Mouse (Mus musculus) forebrain, embryonic 12.5 days (tissue): ENCODE results near the gene Sacm1l. TPM values are rescaled to one million over a fixed set of nuclear protein-coding genes. Genes with fewer than 3 reads are reported as not detected.
A peak's percentile ranks its signal among the peaks of the same experiment; 100 is the strongest.

ENCODE experiments used
- ATAC-seq: fragments of 200-750 bp; cut with Nextera tagmentation; 2 replicates; pipeline ENCODE4 v1.8.0; 2017; ENCODE audit warnings: moderate TSS enrichment; ENCODE audit not compliant: low FRiP score
- H3K27ac ChIP-seq: fragments of 300-500 bp; sonication (generic); 2 replicates; pipeline ENCODE4 v1.5.1; 2016; ENCODE audit warnings: mild to moderate bottlenecking
- H3K27me3 ChIP-seq: fragments of 300-500 bp; sonication (generic); 2 replicates; pipeline ENCODE4 v1.6.1; 2016; ENCODE audit warnings: mild to moderate bottlenecking
- H3K36me3 ChIP-seq: fragments of 300-500 bp; sonication (generic); replicated peaks from 2 replicates; pipeline ENCODE4 v1.6.1; 2016; ENCODE audit warnings: mild to moderate bottlenecking
- H3K4me1 ChIP-seq: fragments of 300-500 bp; sonication (generic); 2 replicates; pipeline ENCODE4 v1.6.1; 2016
- H3K4me2 ChIP-seq: fragments of 300-500 bp; sonication (generic); 2 replicates; pipeline ENCODE4 v1.6.1; 2016; ENCODE audit warnings: mild to moderate bottlenecking, moderate library complexity
- H3K4me3 ChIP-seq: fragments of 300-500 bp; sonication (generic); replicated peaks from 2 replicates; pipeline ENCODE4 v1.5.1; 2016; ENCODE audit warnings: mild to moderate bottlenecking
- H3K9ac ChIP-seq: fragments of 300-500 bp; sonication (generic); 2 replicates; pipeline ENCODE4 v1.6.1; 2016; ENCODE audit warnings: mild to moderate bottlenecking
- H3K9me3 ChIP-seq: fragments of 300-500 bp; sonication (generic); 2 replicates; pipeline ENCODE4 v1.6.1; 2016
- WGBS: fragments of 180-500 bp; shearing (Covaris S2); methylation state at CpG from one replicate; pipeline ENCODE4 v1.1.7; 2016; 5-methylcytosine and 5-hydroxymethylcytosine counted together
- polyA plus RNA-seq: library from polyadenylated mRNA; unstranded; fragments of >200 nt; fragmentation: Nextera tagmentation; extraction: Ambion mirVana; gene quantifications from 2 replicates; pipeline ENCODE4 v1.2.1, GENCODE M21; 2016

Sacm1l gene
- polyA plus RNA-seq, 1 experiment from 2014 or later: 45.3 TPM

GRCm38 (mm10) chr9:123496665-123497064 lies 32.9 kb upstream of the Sacm1l start:
- Histone ChIP-seq H3K36me3 (peaks cover 14% of the 10 kb centered on the region), H3K27me3 (no peaks in the 10 kb centered on the region), H3K4me3 (no peak overlapping the region), H3K27ac (no peak overlapping the region), H3K9ac (no peak overlapping the region), H3K4me2 (0 out of 2 replicates have a peak overlapping the region, but pooled peaks have one; percentile 15), H3K9me3 (no peaks in the 10 kb centered on the region), H3K4me1 (peaks cover 17% of the 10 kb centered on the region)
- 11% methylated on average over 13 of the region's 13 CpGs for WGBS
- no peak for ATAC-seq

- Histone ChIP-seq H3K4me3 (no peak overlapping the region), H3K4me1 (peaks cover 7% of the 10 kb centered on the region; the same call in 1 of the 2 replicates), H3K27me3 (no peaks in the 10 kb centered on the region), H3K9me3 (no peaks in the 10 kb centered on the region), H3K9ac (no peak overlapping the region), H3K36me3 (peaks cover 22% of the 10 kb centered on the region), H3K27ac (no peak overlapping the region), H3K4me2 (no peak overlapping the region)
- ATAC-seq: no peak
- 89% methylated on average over 5 of the region's 5 CpGs for WGBS
These were observed 31.7 kb upstream of the Sacm1l start for GRCm38 (mm10) chr9:123497906-123498305.

- no peak for ATAC-seq
- H3K27ac ChIP-seq: no peak overlapping the region
- H3K4me3 ChIP-seq: no peak overlapping the region
- peaks cover 7% of the 10 kb centered on the region; the same call in 1 of the 2 replicates for H3K4me1 ChIP-seq
- no peaks in the 10 kb centered on the region for H3K9me3 ChIP-seq
- no peaks in the 10 kb centered on the region for H3K27me3 ChIP-seq
- 93% methylated on average over 4 of the region's 4 CpGs for WGBS
- no peak overlapping the region for H3K4me2 ChIP-seq
- H3K9ac ChIP-seq: no peak overlapping the region
- H3K36me3 ChIP-seq: peaks cover 33% of the 10 kb centered on the region
These were observed 29.1 kb upstream of the Sacm1l start for GRCm38 (mm10) chr9:123500480-123500879.

- 84% methylated on average over 5 of the region's 5 CpGs for WGBS
- ATAC-seq: no peak
- Histone ChIP-seq H3K4me1 (no peaks in the 10 kb centered on the region), H3K4me3 (no peak overlapping the region), H3K27me3 (no peaks in the 10 kb centered on the region), H3K36me3 (peaks cover 33% of the 10 kb centered on the region), H3K4me2 (no peak overlapping the region), H3K9ac (no peak overlapping the region), H3K9me3 (no peaks in the 10 kb centered on the region), H3K27ac (no peak overlapping the region)
These were observed 26.3 kb upstream of the Sacm1l start for GRCm38 (mm10) chr9:123503171-123503834.

- H3K9ac ChIP-seq: no peak overlapping the region
- no peaks in the 10 kb centered on the region for H3K9me3 ChIP-seq
- 5% methylated on average over 2 of the region's 2 CpGs for WGBS
- H3K4me2 ChIP-seq: no peak overlapping the region
- no peak overlapping the region for H3K27ac ChIP-seq
- peak; percentile 77 for ATAC-seq
- peaks cover 33% of the 10 kb centered on the region for H3K36me3 ChIP-seq
- H3K4me1 ChIP-seq: no peaks in the 10 kb centered on the region
- H3K4me3 ChIP-seq: no peak overlapping the region
- H3K27me3 ChIP-seq: no peaks in the 10 kb centered on the region
These were observed 25.2 kb upstream of the Sacm1l start for GRCm38 (mm10) chr9:123504325-123504724.

GRCm38 (mm10) chr9:123505598-123505997 lies 24.0 kb upstream of the Sacm1l start:
- H3K27me3 ChIP-seq: no peaks in the 10 kb centered on the region
- H3K36me3 ChIP-seq: peaks cover 33% of the 10 kb centered on the region
- no peak overlapping the region for H3K4me3 ChIP-seq
- WGBS: 80% methylated on average over 1 of the region's 1 CpGs
- no peak overlapping the region for H3K4me2 ChIP-seq
- H3K27ac ChIP-seq: no peak overlapping the region
- no peaks in the 10 kb centered on the region for H3K4me1 ChIP-seq
- no peak for ATAC-seq
- H3K9ac ChIP-seq: no peak overlapping the region
- no peaks in the 10 kb centered on the region for H3K9me3 ChIP-seq

- Histone ChIP-seq H3K4me2 (no peak overlapping the region), H3K9me3 (no peaks in the 10 kb centered on the region), H3K27ac (no peak overlapping the region), H3K36me3 (peaks cover 35% of the 10 kb centered on the region), H3K27me3 (no peaks in the 10 kb centered on the region), H3K4me1 (no peaks in the 10 kb centered on the region), H3K9ac (no peak overlapping the region), H3K4me3 (no peak overlapping the region)
- no peak for ATAC-seq
- WGBS: 85% methylated on average over 4 of the region's 4 CpGs
These were observed 23.1 kb upstream of the Sacm1l start for GRCm38 (mm10) chr9:123506270-123507146.

GRCm38 (mm10) chr9:123507380-123507779 lies 22.2 kb upstream of the Sacm1l start:
- peaks cover 33% of the 10 kb centered on the region for H3K36me3 ChIP-seq
- H3K27me3 ChIP-seq: no peaks in the 10 kb centered on the region
- no peak overlapping the region for H3K4me2 ChIP-seq
- H3K9ac ChIP-seq: no peak overlapping the region
- no peak overlapping the region for H3K27ac ChIP-seq
- H3K4me3 ChIP-seq: no peak overlapping the region
- H3K9me3 ChIP-seq: no peaks in the 10 kb centered on the region
- no peak for ATAC-seq
- 90% methylated on average over 2 of the region's 2 CpGs for WGBS
- no peaks in the 10 kb centered on the region for H3K4me1 ChIP-seq

- Histone ChIP-seq H3K9ac (no peak overlapping the region), H3K36me3 (peaks cover 31% of the 10 kb centered on the region), H3K27ac (no peak overlapping the region), H3K9me3 (no peaks in the 10 kb centered on the region), H3K4me2 (no peak overlapping the region), H3K27me3 (no peaks in the 10 kb centered on the region), H3K4me3 (no peak overlapping the region), H3K4me1 (no peaks in the 10 kb centered on the region)
- 86% methylated on average over 2 of the region's 2 CpGs for WGBS
- ATAC-seq: no peak
These were observed 20.6 kb upstream of the Sacm1l start for GRCm38 (mm10) chr9:123508986-123509385.

GRCm38 (mm10) chr9:123509638-123510604 lies 19.6 kb upstream of the Sacm1l start:
- Histone ChIP-seq H3K4me3 (no peak overlapping the region), H3K9ac (no peak overlapping the region), H3K4me1 (no peaks in the 10 kb centered on the region), H3K27me3 (no peaks in the 10 kb centered on the region), H3K4me2 (no peak overlapping the region), H3K9me3 (no peaks in the 10 kb centered on the region), H3K36me3 (peaks cover 31% of the 10 kb centered on the region), H3K27ac (no peak overlapping the region)
- WGBS: 86% methylated on average over 8 of the region's 8 CpGs
- ATAC-seq: no peak

- peaks cover 28% of the 10 kb centered on the region for H3K36me3 ChIP-seq
- H3K27ac ChIP-seq: no peak overlapping the region
- H3K27me3 ChIP-seq: no peaks in the 10 kb centered on the region
- H3K4me3 ChIP-seq: no peak overlapping the region
- H3K9ac ChIP-seq: no peak overlapping the region
- no peak overlapping the region for H3K4me2 ChIP-seq
- no peaks in the 10 kb centered on the region for H3K9me3 ChIP-seq
- ATAC-seq: no peak
- no peaks in the 10 kb centered on the region for H3K4me1 ChIP-seq
- WGBS: 89% methylated on average over 5 of the region's 5 CpGs
These were observed 18.6 kb upstream of the Sacm1l start for GRCm38 (mm10) chr9:123510926-123511325.

- H3K36me3 ChIP-seq: peaks cover 43% of the 10 kb centered on the region
- H3K9me3 ChIP-seq: no peaks in the 10 kb centered on the region
- 91% methylated on average over 2 of the region's 2 CpGs for WGBS
- H3K27ac ChIP-seq: no peak overlapping the region
- H3K4me3 ChIP-seq: no peak overlapping the region
- no peak for ATAC-seq
- H3K4me2 ChIP-seq: no peak overlapping the region
- H3K27me3 ChIP-seq: no peaks in the 10 kb centered on the region
- H3K4me1 ChIP-seq: no peaks in the 10 kb centered on the region
- no peak overlapping the region for H3K9ac ChIP-seq
These were observed 17.1 kb upstream of the Sacm1l start for GRCm38 (mm10) chr9:123512482-123512881.
